Mouse (Mus musculus): ENCODE measurements around the gene Mrc1.
A peak's percentile ranks its signal among the peaks of the same experiment; 100 is the strongest.

Mrc1 gene

DNA sequence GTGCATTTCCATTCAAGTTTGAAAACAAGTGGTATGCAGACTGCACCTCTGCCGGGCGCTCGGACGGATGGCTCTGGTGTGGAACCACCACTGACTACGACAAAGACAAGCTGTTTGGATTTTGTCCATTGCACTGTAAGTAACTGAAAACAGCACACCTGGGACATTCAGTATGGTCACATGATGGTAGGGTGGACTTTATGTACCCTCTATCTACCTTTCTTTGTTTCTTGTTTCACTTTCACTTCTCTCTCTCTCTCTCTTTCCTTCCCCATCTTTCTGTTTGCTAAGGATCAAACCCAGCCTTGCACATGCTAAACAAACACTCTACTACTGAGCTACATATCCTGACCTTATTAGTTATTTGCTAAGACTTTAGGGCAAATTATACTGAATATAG, 15.0 kb downstream of the Mrc1 start:
- no peak for DNase-seq (ENCODE audit: low read depth, low spot score)

DNA sequence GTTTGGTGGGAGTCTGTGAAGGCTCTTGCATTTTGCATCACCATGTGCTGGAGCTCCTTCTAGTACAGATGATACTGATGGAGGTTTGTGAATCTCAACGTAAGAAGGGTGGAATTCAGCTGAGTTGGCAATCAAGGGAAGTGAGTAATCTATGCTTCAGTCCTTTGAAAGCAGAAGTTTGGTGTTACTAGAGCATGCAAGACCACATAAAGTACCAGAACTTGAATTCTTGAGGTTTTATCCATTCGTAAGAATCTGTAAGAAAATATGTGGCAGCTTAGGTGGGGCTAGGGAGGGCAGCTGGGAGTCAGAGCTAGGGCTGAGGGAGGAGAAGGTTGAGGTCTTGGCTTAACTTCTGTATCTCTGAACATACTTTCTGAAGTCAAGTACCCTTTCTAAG, 15.5 kb downstream of the Mrc1 start:
- DNase-seq (ENCODE audit: low read depth, low spot score) = no peak

DNA sequence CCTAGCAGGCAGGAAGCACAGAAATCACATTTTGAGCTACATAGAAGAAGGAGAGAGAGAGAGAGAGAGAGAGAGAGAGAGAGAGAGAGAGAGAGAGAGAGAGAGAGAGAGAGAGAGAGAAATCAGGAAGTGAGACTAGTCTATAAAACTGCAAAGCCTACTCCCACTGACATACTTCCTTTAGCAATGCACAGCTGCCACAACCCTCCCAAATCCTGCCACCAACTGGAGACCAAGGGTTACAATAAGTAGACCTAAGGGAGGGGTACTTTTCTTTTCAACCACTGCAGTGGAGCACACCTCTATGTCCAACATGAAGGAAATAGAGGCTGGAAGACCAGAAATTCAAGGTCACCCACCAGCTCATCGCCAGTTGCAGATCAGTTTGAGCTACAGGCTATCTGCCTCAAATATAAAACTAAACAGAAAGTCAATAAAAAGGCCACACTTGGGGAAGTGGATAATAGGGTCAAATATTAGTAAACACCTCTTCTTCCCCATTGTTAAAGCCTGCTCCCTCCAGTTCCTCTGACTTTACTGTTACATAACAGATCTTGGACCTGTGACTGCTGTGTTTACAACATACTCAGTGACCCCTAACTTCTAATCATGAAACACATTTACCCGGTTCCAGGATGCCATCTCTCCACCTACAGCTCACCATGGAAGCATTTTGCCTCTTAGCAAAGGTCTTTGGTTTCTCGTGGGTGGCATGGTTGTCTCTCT, 20.8 kb downstream of the Mrc1 start:
- DNase-seq (ENCODE audit: low read depth, low spot score) = no peak

- no peak for DNase-seq (ENCODE audit: low read depth, low spot score)
Observed at GRCm38 (mm10) chr2:14251938-14252337, 22.7 kb downstream of the Mrc1 start.

GRCm38 (mm10) chr2:14258345-14258850, 29.2 kb downstream of the Mrc1 start:
- no peak for DNase-seq (ENCODE audit: low read depth, low spot score)

GRCm38 (mm10) chr2:14262090-14262489, 32.9 kb downstream of the Mrc1 start:
- no peak for DNase-seq (ENCODE audit: low read depth, low spot score)

DNA sequence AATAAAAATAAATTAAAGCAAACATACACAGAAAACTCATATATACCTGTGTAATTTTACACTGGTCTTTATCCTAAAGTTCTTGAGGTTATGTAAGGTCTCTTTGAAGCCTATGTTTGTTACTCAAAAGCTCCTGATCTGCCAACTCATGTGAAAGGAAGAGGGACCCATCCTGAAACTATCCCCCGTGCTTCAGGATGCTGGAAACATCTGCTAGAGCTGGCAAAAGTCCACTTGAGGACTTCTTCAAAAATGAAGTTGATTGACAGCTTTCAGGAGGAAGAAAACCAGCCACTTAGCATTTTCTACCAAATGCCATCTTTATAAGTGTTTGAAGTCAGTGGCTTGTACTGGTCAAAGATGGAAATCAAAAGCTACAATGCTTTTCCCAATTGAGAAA, 40.0 kb downstream of the Mrc1 start:
- DNase-seq (ENCODE audit: low read depth, low spot score) = no peak

- no peak for DNase-seq (ENCODE audit: low read depth, low spot score)
Observed at GRCm38 (mm10) chr2:14272088-14272487, 42.9 kb downstream of the Mrc1 start.

- DNase-seq (ENCODE audit: low read depth, low spot score) = no peak
Observed at GRCm38 (mm10) chr2:14275796-14276195, 46.6 kb downstream of the Mrc1 start.

GRCm38 (mm10) chr2:14279256-14279655, 50.1 kb downstream of the Mrc1 start:
- no peak for DNase-seq (ENCODE audit: low read depth, low spot score)

DNA sequence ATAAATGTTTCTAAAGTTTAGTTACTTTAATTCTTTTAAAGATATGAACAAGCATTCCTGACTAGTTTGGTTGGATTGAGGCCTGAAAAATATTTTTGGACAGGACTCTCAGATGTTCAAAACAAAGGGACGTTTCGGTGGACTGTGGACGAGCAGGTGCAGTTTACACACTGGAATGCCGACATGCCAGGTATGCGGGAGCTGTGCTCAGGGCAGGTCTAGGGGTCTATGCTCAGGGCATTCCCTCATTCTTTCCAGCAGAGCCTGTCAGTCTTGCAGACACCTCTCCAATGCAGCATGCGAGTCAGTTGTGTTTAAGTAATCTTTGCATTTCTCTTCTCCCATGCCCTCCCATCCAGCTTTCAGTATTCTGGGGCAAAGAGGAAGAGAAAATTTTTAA, 50.6 kb downstream of the Mrc1 start:
- no peak for DNase-seq (ENCODE audit: low read depth, low spot score)

DNA sequence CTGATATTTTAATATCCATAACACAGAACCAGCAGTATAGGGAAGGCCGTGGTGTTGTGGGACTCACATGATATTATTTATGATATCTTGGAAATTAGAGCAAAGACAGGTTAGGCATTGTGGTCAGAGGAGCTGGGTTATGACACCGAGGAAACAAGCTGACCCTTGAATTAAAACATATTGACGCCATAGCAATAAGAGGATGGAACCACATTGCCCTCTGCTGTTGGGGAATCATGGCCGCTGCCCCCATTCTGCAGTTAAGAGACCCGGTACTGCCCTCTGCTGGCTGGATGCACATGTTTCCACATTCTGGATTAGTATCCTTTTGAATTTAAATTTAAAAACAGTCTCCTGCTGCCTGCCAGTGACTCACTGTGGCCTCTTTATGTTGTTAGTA, 66.1 kb downstream of the Mrc1 start:
- DNase-seq (ENCODE audit: low read depth, low spot score) = peak; percentile 76

DNA sequence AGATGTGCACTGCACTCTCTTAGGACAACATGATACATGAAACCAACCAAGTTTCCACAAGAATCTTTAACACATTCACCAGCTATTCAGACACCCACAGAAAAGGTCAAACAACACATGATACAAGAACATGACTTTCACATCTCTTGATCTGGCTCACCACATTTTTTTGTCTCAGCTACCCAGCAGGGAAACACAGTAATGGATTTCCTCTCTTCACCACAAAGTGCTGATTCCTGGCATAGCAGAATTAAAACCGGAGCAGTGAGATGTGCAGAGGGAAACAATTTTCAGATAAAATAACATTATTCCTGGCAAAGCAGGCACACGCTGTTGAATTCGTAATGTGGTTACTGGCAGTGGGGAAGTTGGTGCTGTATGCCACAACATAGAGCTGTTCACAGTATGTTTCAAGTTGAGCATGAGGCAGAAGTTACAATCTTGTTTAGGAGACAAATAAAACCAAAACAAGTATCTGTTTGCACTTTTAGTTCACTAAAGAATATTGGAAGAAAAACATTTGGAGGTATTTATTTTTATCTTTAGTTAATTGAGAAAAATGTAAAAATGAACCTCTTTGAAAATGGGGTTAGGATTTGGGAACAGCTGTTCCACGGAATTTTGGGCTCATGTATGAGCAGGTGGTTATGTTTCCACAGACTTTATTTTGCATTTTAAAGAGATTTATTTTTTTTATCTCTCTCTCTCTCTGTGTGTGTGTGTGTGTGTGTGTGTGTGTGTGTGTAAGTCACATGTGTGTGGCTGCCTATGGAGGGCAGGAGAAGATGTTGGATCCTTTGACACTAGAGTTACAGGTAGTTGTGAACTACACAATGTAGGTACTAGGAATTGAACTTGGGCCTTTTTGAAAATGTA, 83.6 kb downstream of the Mrc1 start:
- DNase-seq (ENCODE audit: low read depth, low spot score) = no peak

DNA sequence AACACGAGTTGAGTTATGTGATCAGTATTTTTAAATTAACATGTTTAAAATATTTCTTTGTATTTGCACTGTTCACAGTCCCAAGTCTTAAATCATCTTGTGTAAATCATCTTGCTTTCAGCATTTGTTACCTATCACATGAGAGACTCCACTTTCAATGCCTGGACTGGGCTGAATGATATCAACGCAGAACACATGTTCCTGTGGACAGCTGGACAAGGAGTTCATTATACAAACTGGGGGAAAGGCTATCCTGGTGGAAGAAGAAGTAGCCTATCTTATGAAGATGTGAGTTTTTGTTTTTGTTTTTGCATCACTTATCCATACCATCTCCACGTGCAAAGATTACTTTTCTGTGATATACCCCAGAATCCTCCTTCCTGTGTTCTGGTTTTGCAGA, 85.9 kb downstream of the Mrc1 start:
- DNase-seq (ENCODE audit: low read depth, low spot score) = no peak

GRCm38 (mm10) chr2:14341652-14342308, 112.6 kb downstream of the Mrc1 start:
- no peak for DNase-seq (ENCODE audit: low read depth, low spot score)

- no peak for DNase-seq (ENCODE audit: low read depth, low spot score)
Observed at GRCm38 (mm10) chr2:14342309-14342839, 113.2 kb downstream of the Mrc1 start.
